Mouse (Mus musculus): ENCODE measurements around the gene Fdxr.

DNA sequence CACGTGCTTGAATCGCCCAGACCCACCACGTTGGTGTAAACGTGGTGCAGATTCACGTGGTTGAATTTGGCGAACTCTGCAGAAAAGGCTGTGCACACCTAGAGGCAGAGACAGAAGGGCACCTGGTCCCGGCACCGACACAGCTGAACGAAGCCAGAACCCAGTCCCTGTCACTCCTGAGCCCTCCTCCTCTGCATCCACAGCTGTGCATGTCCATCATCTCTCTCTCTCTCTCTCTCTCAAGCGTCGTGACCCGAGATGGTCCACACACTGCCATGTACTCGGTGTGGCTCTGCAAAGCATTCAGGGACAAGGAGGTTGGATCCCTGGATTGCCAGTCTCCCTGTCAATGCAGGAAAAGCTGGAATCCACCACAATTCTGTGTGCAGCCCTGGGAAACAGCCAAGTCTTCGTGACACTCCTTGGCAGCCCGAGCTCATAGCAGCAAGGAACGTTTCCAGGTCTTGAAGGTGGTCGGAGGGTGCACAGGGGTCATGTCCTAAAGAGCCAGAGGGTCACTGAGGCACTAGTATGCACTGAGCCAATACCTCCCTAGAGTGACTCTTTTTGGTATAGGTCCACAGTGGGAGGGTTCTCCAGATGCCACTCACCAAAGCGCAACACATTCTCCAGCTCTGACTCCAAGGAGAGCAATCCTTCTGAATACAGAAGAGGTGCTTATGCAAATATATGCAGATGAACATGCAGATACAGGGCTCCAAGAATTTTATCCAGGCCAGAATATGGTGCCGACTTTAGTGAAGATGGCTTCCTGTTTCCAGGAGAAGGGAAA, 9.5 kb upstream of the Fdxr start:
- TF ChIP-seq CTCF (IDR thresholded peaks at IDR 0.05; ENCODE audit: borderline replicate concordance, control insufficient read depth, extremely low read depth, insufficient read depth, low read length, poor library complexity) (no peak), POLR2A (IDR thresholded peaks at IDR 0.05; ENCODE audit: control insufficient read depth, extremely low read depth, insufficient read depth, low read length, poor library complexity) (no peak)
